8 mouse cellular contexts compared by ENCODE assay signal in genomic region chr9:35559009-35559890, GRCm38 (mm10). TPM values are rescaled to one million over a fixed set of nuclear protein-coding genes. Genes with fewer than 3 reads are reported as not detected.
DNase-seq lines count a peak whose midpoint lies in the region; ATAC-seq and TF ChIP-seq lines count a peak whose summit lies in the region.

No protein-coding gene starts in this region.

- H3K27me3 ChIP-seq in MEL (ENCODE audit: control insufficient read depth in 1 of 2, insufficient read depth in 2 of 2, low read length in 2 of 2): peaks cover 0 to 4% of the 10 kb centered on the region in 2 experiments; a peak in 2 of 4 replicates
- H3K27me3 ChIP-seq in forebrain, embryonic 15.5 days: no peaks in the 10 kb centered on the region
- H3K27me3 ChIP-seq in neural tube, embryonic 14.5 days (ENCODE audit: control insufficient read depth, insufficient read depth, low read length): no peaks in the 10 kb centered on the region
- H3K27me3 ChIP-seq in testis, adult 2 months (ENCODE audit: control insufficient read depth, insufficient read depth, low read length): no peaks in the 10 kb centered on the region

- no peak for TF ChIP-seq CTCF in MEL (IDR thresholded peaks at IDR 0.05 in 2 of 3, conservative IDR thresholded peaks at IDR 0.05 in 1 of 3; ENCODE audit: control insufficient read depth in 1 of 3, insufficient read depth in 1 of 3, low read depth in 2 of 3, low read length in 3 of 3, poor library complexity in 1 of 3, severe bottlenecking in 1 of 3)
- no peak for TF ChIP-seq CTCF in testis, adult 2 months (IDR thresholded peaks at IDR 0.05; ENCODE audit: control insufficient read depth, insufficient read depth, insufficient replicate concordance, low read depth, low read length)

- H3K79me2 ChIP-seq in MEL (ENCODE audit: control insufficient read depth, insufficient read depth, low read length, poor library complexity): peaks cover 20% of the 10 kb centered on the region

- ATAC-seq in forebrain, embryonic 15.5 days (replicated peaks): peak; percentile 94
- ATAC-seq in neural tube, embryonic 14.5 days (ENCODE audit: low read depth): peak; percentile 90

- WGBS in forebrain, embryonic 15.5 days: 1% methylated on average over 31 of the region's 31 CpGs
- WGBS in neural tube, embryonic 14.5 days: 2% methylated on average over 31 of the region's 31 CpGs

- peak overlapping the region; percentile 56 for H3K27ac ChIP-seq in MEL (ENCODE audit: control insufficient read depth, low read depth, low read length)
- H3K27ac ChIP-seq in forebrain, embryonic 15.5 days (replicated peaks): peak overlapping the region; percentile 77
- peak overlapping the region; percentile 57 for H3K27ac ChIP-seq in neural tube, embryonic 14.5 days (ENCODE audit: low read depth, low read length)
- peak overlapping the region; percentile 39; the same call in 1 of the 2 replicates for H3K27ac ChIP-seq in testis, adult 2 months (ENCODE audit: control insufficient read depth, insufficient read depth, low read depth, low read length)

- peaks cover 9 to 27% of the 10 kb centered on the region in 2 experiments for H3K36me3 ChIP-seq in MEL (ENCODE audit: control insufficient read depth in 1 of 2, insufficient read depth in 2 of 2, low read length in 2 of 2)
- H3K36me3 ChIP-seq in forebrain, embryonic 15.5 days: peaks cover 16% of the 10 kb centered on the region
- peaks cover 6% of the 10 kb centered on the region; the same call in 1 of the 2 replicates for H3K36me3 ChIP-seq in neural tube, embryonic 14.5 days (ENCODE audit: control insufficient read depth, insufficient read depth, low read length)
- peaks cover 3% of the 10 kb centered on the region for H3K36me3 ChIP-seq in testis, adult 2 months (ENCODE audit: control insufficient read depth, insufficient read depth, low read length)

- intact Hi-C loops in heart, postnatal 36 days (cut with DNase I): no loop called here

- peak; percentile 67 to 95 for TF ChIP-seq POLR2A in MEL (IDR thresholded peaks at IDR 0.05; ENCODE audit: control insufficient read depth in 1 of 2, insufficient read depth in 1 of 2, low read depth in 1 of 2, low read length in 2 of 2, poor library complexity in 1 of 2)
- peak; percentile 55; the same call in 1 of the 2 replicates for TF ChIP-seq POLR2A in testis, adult 2 months (IDR thresholded peaks at IDR 0.05; ENCODE audit: control insufficient read depth, low read depth, low read length)

- H3K4me3 ChIP-seq in MEL (ENCODE audit: control insufficient read depth in 1 of 2, insufficient read depth in 1 of 2, low read depth in 2 of 2, low read length in 2 of 2): peak overlapping the region; percentile 64 to 92
- peak overlapping the region; percentile 85 for H3K4me3 ChIP-seq in forebrain, embryonic 15.5 days
- H3K4me3 ChIP-seq in neural tube, embryonic 14.5 days (ENCODE audit: low read depth, low read length): peak overlapping the region; percentile 61
- peak overlapping the region; percentile 87 for H3K4me3 ChIP-seq in testis, adult 2 months (ENCODE audit: control insufficient read depth, low read depth, low read length)

- H3K4me2 ChIP-seq in forebrain, embryonic 15.5 days (replicated peaks): peak overlapping the region; percentile 91
- H3K4me2 ChIP-seq in neural tube, embryonic 14.5 days (ENCODE audit: low read depth, low read length): peak overlapping the region; percentile 79

- H3K4me1 ChIP-seq in MEL (ENCODE audit: control insufficient read depth in 1 of 2, insufficient read depth in 2 of 2, low read length in 2 of 2): peaks cover 0 to 11% of the 10 kb centered on the region in 2 experiments; a peak in 3 of 4 replicates
- peaks cover 25% of the 10 kb centered on the region for H3K4me1 ChIP-seq in forebrain, embryonic 15.5 days
- peaks cover 8% of the 10 kb centered on the region; the same call in 1 of the 2 replicates for H3K4me1 ChIP-seq in neural tube, embryonic 14.5 days (ENCODE audit: control insufficient read depth, insufficient read depth, low read length)
- peaks cover 3% of the 10 kb centered on the region for H3K4me1 ChIP-seq in testis, adult 2 months (ENCODE audit: control insufficient read depth, insufficient read depth, low read length)

- DNase-seq in MEL (ENCODE audit: low read depth, low spot score): peak; percentile 95
- peak; percentile 86 for DNase-seq in cerebellum, adult 11-12 months
- DNase-seq in heart, postnatal 36 days: peak; percentile 71 to 75
- DNase-seq in layer of hippocampus, adult 18-20 months (ENCODE audit: low spot score in 2 of 2): peak; percentile 79 to 93
- peak; percentile 75 to 77 for DNase-seq in lung, adult 18-20 months

- no peaks in the 10 kb centered on the region for H3K9me3 ChIP-seq in MEL (replicated peaks; ENCODE audit: insufficient read depth, low read length)
- H3K9me3 ChIP-seq in forebrain, embryonic 15.5 days: no peaks in the 10 kb centered on the region
- no peaks in the 10 kb centered on the region for H3K9me3 ChIP-seq in neural tube, embryonic 14.5 days (ENCODE audit: control insufficient read depth, low read length)

- H3K9ac ChIP-seq in MEL (ENCODE audit: control insufficient read depth, low read depth, low read length, poor library complexity, severe bottlenecking): peak overlapping the region; percentile 64
- H3K9ac ChIP-seq in forebrain, embryonic 15.5 days (replicated peaks): peak overlapping the region; percentile 68
- peak overlapping the region; percentile 44 for H3K9ac ChIP-seq in neural tube, embryonic 14.5 days (replicated peaks; ENCODE audit: low read depth, low read length)

- no peak for TF ChIP-seq EP300 in MEL (IDR thresholded peaks at IDR 0.05; ENCODE audit: low read depth in 1 of 2, low read length in 2 of 2)

- TF ChIP-seq RAD21 in MEL (IDR thresholded peaks at IDR 0.05; ENCODE audit: low read depth, low read length): no peak

TF ChIP-seq in MEL, 35 proteins besides CTCF, POLR2A, EP300 and RAD21 (continues in another document):
- TF ChIP-seq POLR2AphosphoS5 (IDR thresholded peaks at IDR 0.05; ENCODE audit: borderline replicate concordance, low read depth, low read length) (peak; percentile 33; the same call in 1 of the 2 replicates), MAZ (IDR thresholded peaks at IDR 0.05; ENCODE audit: low read depth, low read length) (no peak), UBTF (IDR thresholded peaks at IDR 0.05; ENCODE audit: borderline replicate concordance, insufficient read depth, low read depth, low read length) (no peak), NRF1 (IDR thresholded peaks at IDR 0.05; ENCODE audit: insufficient read depth, low read depth, low read length, poor library complexity, severe bottlenecking) (peak; percentile 94), MXI1 (IDR thresholded peaks at IDR 0.05; ENCODE audit: low read depth, low read length) (peak; percentile 89), HCFC1 (IDR thresholded peaks at IDR 0.05; ENCODE audit: low read depth, low read length) (peak; percentile 100), TCF12 (IDR thresholded peaks at IDR 0.05; ENCODE audit: low read depth, low read length) (peak; percentile 76)

RNA-seq across cellular contexts. Expression of gene Pus3, which starts 0.9 kb away (rescaled TPM):
- 20.0 and 23.8 TPM in 2 replicates for total RNA-seq in MEL (2012; rRNA removed)
- polyA plus RNA-seq in MEL (2012; ENCODE audit: insufficient read depth in 1 of 2, insufficient read length in 2 of 2, low read depth in 1 of 2, low replicate concordance in 2 of 2, missing spikeins in 1 of 2): 10 to 100 TPM in 1 of 2 experiments, not detected in 1; 15.8 TPM
- polyA plus RNA-seq in forebrain, embryonic 15.5 days (2015; fragmentation: Nextera tagmentation; extraction: Ambion mirVana): 18.8 TPM in 2 replicates
- 1 to 10 TPM; 6.6 to 6.7 TPM for total RNA-seq in heart, postnatal 36 days (2021)
- 10 to 100 TPM; 11.3 to 12.1 TPM for total RNA-seq in layer of hippocampus, adult 18-20 months (2021)
- 16.2 and 18.2 TPM in 2 replicates for polyA plus RNA-seq in neural tube, embryonic 14.5 days (2014; fragmentation: Nextera tagmentation; extraction: Ambion mirVana)
- 2.8 and 3.5 TPM in 2 replicates for polyA plus RNA-seq in testis, adult 2 months (2012; rRNA removed)

RNA-seq across cellular contexts. Expression of gene Ddx25, which starts 0.9 kb away (rescaled TPM):
- 0.33 and 0.35 TPM in 2 replicates for total RNA-seq in MEL (2012; rRNA removed)
- under 1 TPM in 1 of 2 experiments, not detected in 1; 0.35 TPM for polyA plus RNA-seq in MEL (2012; ENCODE audit: insufficient read depth in 1 of 2, insufficient read length in 2 of 2, low read depth in 1 of 2, low replicate concordance in 2 of 2, missing spikeins in 1 of 2)
- 19.6 and 20.1 TPM in 2 replicates for polyA plus RNA-seq in forebrain, embryonic 15.5 days (2015; fragmentation: Nextera tagmentation; extraction: Ambion mirVana)
- not detected for total RNA-seq in heart, postnatal 36 days (2021)
- 10 to 100 TPM; 15.6 to 15.9 TPM for total RNA-seq in layer of hippocampus, adult 18-20 months (2021)
- 29.8 and 34.3 TPM in 2 replicates for polyA plus RNA-seq in neural tube, embryonic 14.5 days (2014; fragmentation: Nextera tagmentation; extraction: Ambion mirVana)
- 63.9 and 71.2 TPM in 2 replicates for polyA plus RNA-seq in testis, adult 2 months (2012; rRNA removed)

RNA-seq across cellular contexts. Expression of gene Pate2, which starts 10.8 kb away (rescaled TPM):
- 0.16 and 0.23 TPM in 2 replicates for total RNA-seq in MEL (2012; rRNA removed)
- under 1 TPM in 1 of 2 experiments, not detected in 1; 0.29 TPM for polyA plus RNA-seq in MEL (2012; ENCODE audit: insufficient read depth in 1 of 2, insufficient read length in 2 of 2, low read depth in 1 of 2, low replicate concordance in 2 of 2, missing spikeins in 1 of 2)
- 1.1 and 1.6 TPM in 2 replicates for polyA plus RNA-seq in forebrain, embryonic 15.5 days (2015; fragmentation: Nextera tagmentation; extraction: Ambion mirVana)
- total RNA-seq in heart, postnatal 36 days (2021): not detected
- total RNA-seq in layer of hippocampus, adult 18-20 months (2021): 1 to 10 TPM in 1 of 2 experiments, under 1 TPM in 1; 0.58 to 1.5 TPM
- 0.48 and 1.0 TPM in 2 replicates for polyA plus RNA-seq in neural tube, embryonic 14.5 days (2014; fragmentation: Nextera tagmentation; extraction: Ambion mirVana)
- 1.1 and 2.3 TPM in 2 replicates for polyA plus RNA-seq in testis, adult 2 months (2012; rRNA removed)

RNA-seq across cellular contexts. Expression of gene Hyls1, which starts 10.9 kb away (rescaled TPM):
- 10.6 and 13.6 TPM in 2 replicates for total RNA-seq in MEL (2012; rRNA removed)
- 10 to 100 TPM in 1 of 2 experiments, not detected in 1; 10.5 TPM for polyA plus RNA-seq in MEL (2012; ENCODE audit: insufficient read depth in 1 of 2, insufficient read length in 2 of 2, low read depth in 1 of 2, low replicate concordance in 2 of 2, missing spikeins in 1 of 2)
- polyA plus RNA-seq in forebrain, embryonic 15.5 days (2015; fragmentation: Nextera tagmentation; extraction: Ambion mirVana): 23.6 and 26.8 TPM in 2 replicates
- total RNA-seq in heart, postnatal 36 days (2021): 1 to 10 TPM; 1.6 to 2.4 TPM
- total RNA-seq in layer of hippocampus, adult 18-20 months (2021): 10 to 100 TPM; 14.8 to 15.3 TPM
- polyA plus RNA-seq in neural tube, embryonic 14.5 days (2014; fragmentation: Nextera tagmentation; extraction: Ambion mirVana): 17.1 and 19.1 TPM in 2 replicates
- 39.7 and 41.8 TPM in 2 replicates for polyA plus RNA-seq in testis, adult 2 months (2012; rRNA removed)

RNA-seq across cellular contexts. Expression of gene Gm1113, which starts 41.2 kb away (rescaled TPM):
- total RNA-seq in MEL (2012; rRNA removed): not detected in 2 replicates
- not detected for polyA plus RNA-seq in MEL (2012; ENCODE audit: insufficient read depth in 1 of 2, insufficient read length in 2 of 2, low read depth in 1 of 2, low replicate concordance in 2 of 2, missing spikeins in 1 of 2)
- not detected in 2 replicates for polyA plus RNA-seq in forebrain, embryonic 15.5 days (2015; fragmentation: Nextera tagmentation; extraction: Ambion mirVana)
- total RNA-seq in heart, postnatal 36 days (2021): not detected
- total RNA-seq in layer of hippocampus, adult 18-20 months (2021): not detected
- not detected in 2 replicates for polyA plus RNA-seq in neural tube, embryonic 14.5 days (2014; fragmentation: Nextera tagmentation; extraction: Ambion mirVana)
- polyA plus RNA-seq in testis, adult 2 months (2012; rRNA removed): not detected in 2 replicates

Comparison
In these comparisons a context has a peak if more than half of its experiments do, and no peak if none do; other contexts are left out.
1. Peak in every context shown above with its lines: DNase-seq, ATAC-seq, H3K4me3 ChIP-seq and H3K27ac ChIP-seq.
2. RNA of gene Ddx25, which starts 0.9 kb away (polyA plus RNA-seq): 63.9 to 71.2 TPM in testis, adult 2 months, 29.8 to 34.3 TPM in neural tube, embryonic 14.5 days and 19.6 to 20.1 TPM in forebrain, embryonic 15.5 days; 0.35 TPM in MEL; every median in the first group is over 10 times any median in the second.